In the genomic region with DNA sequence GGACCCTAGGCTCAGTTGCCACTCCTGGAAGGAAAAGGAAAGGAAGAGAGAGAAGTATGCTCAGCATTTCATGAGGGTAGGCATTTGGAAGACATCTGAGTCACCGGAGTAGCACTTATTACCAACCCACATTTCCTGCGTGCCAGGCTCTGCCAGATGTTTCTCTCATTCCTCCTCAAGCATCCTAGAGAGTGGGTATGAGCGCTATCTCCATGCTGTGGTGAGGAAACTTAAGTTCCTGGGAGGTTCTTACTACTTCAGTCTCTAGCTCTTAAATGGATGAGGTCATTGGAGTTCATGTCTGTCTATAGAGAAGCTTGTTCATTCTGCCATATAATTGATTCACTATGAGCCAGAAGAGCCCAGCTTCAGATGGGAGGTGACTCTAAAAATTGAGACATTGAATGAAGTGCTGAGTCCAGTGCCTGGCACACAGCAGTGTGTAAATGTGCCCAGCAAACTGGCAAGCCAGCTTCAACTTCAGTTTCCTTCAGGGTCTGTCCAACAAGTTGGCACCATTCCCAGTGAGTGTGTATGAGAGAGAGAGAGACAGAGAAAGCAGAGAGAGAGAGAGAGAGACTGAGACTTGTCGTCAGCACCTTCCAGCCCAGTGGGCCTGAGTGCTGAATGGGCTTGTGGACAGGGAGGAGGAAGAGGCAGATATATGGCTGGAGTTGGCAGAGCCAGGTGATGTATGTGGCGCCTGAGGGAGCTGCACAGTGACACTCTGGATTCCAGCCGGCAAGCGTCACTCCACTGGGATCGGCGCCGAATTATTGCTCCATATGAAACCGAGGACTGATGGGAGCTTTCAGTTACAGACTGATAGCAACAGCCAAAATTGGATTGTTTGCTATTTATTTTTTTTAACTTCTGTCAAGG, we compare ENCODE assay signal across 9 mouse cellular contexts. TPM values are rescaled to one million over a fixed set of nuclear protein-coding genes. Genes with fewer than 3 reads are reported as not detected.
A peak's percentile ranks its signal among the peaks of the same experiment; 100 is the strongest.
DNase-seq lines count a peak whose midpoint lies in the region; ATAC-seq and TF ChIP-seq lines count a peak whose summit lies in the region.
"Had no signal": no experiment of that assay in that cellular context is flagged by ENCODE, and none has a peak within 500 bp of the region (broad histone marks: within the 10 kb centered on the region; RNA-seq: fewer than 3 reads in every experiment).

No protein-coding gene starts in this region.

- H3K4me1 ChIP-seq in heart, embryonic 10.5 days: peaks cover 7% of the 10 kb centered on the region; the same call in 1 of the 2 replicates
- no peaks in the 10 kb centered on the region for H3K4me1 ChIP-seq in liver, postnatal 0 days (ENCODE audit: insufficient read depth)
- H3K4me1 ChIP-seq: limb, embryonic 10.5 days had no signal

- no peak for TF ChIP-seq EP300 in liver, postnatal 0 days (IDR thresholded peaks at IDR 0.05; ENCODE audit: low read depth)

- no peaks in the 10 kb centered on the region for H3K27me3 ChIP-seq in heart, embryonic 10.5 days (ENCODE audit: insufficient read depth, poor library complexity, severe bottlenecking)
- H3K27me3 ChIP-seq in liver, postnatal 0 days (ENCODE audit: insufficient read depth, low read length): no peaks in the 10 kb centered on the region

- H3K9me3 ChIP-seq in heart, embryonic 10.5 days: no peaks in the 10 kb centered on the region
- no peaks in the 10 kb centered on the region for H3K9me3 ChIP-seq in liver, postnatal 0 days (ENCODE audit: low read length)
- H3K9me3 ChIP-seq: limb, embryonic 10.5 days had no signal

- no peak for ATAC-seq in liver, postnatal 0 days

- no peak overlapping the region for H3K9ac ChIP-seq in liver, postnatal 0 days (replicated peaks)

- no peak for TF ChIP-seq CTCF in liver, postnatal 0 days (IDR thresholded peaks at IDR 0.05; ENCODE audit: low read depth)

- no peak overlapping the region for H3K4me2 ChIP-seq in liver, postnatal 0 days (ENCODE audit: low read depth, low read length)

- 89% methylated on average over 11 of the region's 11 CpGs for WGBS in heart, embryonic 10.5 days
- 85% methylated on average over 11 of the region's 11 CpGs for WGBS in liver, postnatal 0 days (ENCODE audit: insufficient replicate concordance)

- peak; percentile 19 for DNase-seq in heart, postnatal 4 days
- DNase-seq in heart, embryonic 10.5 days (ENCODE audit: low spot score): no peak
- peak; percentile 13 for DNase-seq in right cerebral cortex, postnatal 4 days
- DNase-seq in right cerebral cortex, adult 2 months (ENCODE audit: low spot score in 2 of 2): no peak
- peak; percentile 74 to 75 for DNase-seq in cerebellum, postnatal 10 days
- DNase-seq in urinary bladder, postnatal 4 days (ENCODE audit: low spot score in 2 of 2): no peak
- no peak for DNase-seq in liver, postnatal 0 days
- DNase-seq: embryo, embryonic 11 days had no signal

- no peak overlapping the region for H3K4me3 ChIP-seq in heart, embryonic 10.5 days
- no peak overlapping the region for H3K4me3 ChIP-seq in liver, postnatal 0 days (ENCODE audit: low read depth, low read length)
- H3K4me3 ChIP-seq: limb, embryonic 10.5 days had no signal

- peaks cover 16% of the 10 kb centered on the region; the same call in 1 of the 2 replicates for H3K36me3 ChIP-seq in heart, embryonic 10.5 days
- no peaks in the 10 kb centered on the region for H3K36me3 ChIP-seq in liver, postnatal 0 days (replicated peaks; ENCODE audit: insufficient read depth, low read length)

- no peak overlapping the region for H3K27ac ChIP-seq in heart, embryonic 10.5 days
- no peak overlapping the region for H3K27ac ChIP-seq in liver, postnatal 0 days (ENCODE audit: low read depth)
- H3K27ac ChIP-seq: limb, embryonic 10.5 days had no signal

RNA-seq across cellular contexts. Expression of a gene that starts 56.0 kb away (rescaled TPM):
- under 1 TPM; 0.27 to 0.43 TPM for total RNA-seq in heart, postnatal 4 days (2021)
- polyA plus RNA-seq in heart, embryonic 10.5 days (2016; fragmentation: Nextera tagmentation; extraction: Ambion mirVana): 0.15 and 0.36 TPM in 2 replicates
- polyA plus RNA-seq in liver, postnatal 0 days (2015; fragmentation: Nextera tagmentation; extraction: Ambion mirVana): not detected in 2 replicates
- polyA plus RNA-seq: limb, embryonic 10.5 days had no signal

Comparison
In these comparisons a context has a peak if more than half of its experiments do, and no peak if none do; other contexts are left out.
1. DNase-seq: peak in heart, postnatal 4 days (single experiment), right cerebral cortex, postnatal 4 days (single experiment) and cerebellum, postnatal 10 days (2 of 2); none in heart, embryonic 10.5 days (single experiment), right cerebral cortex, adult 2 months (0 of 2), urinary bladder, postnatal 4 days (0 of 2) and liver, postnatal 0 days (single experiment).